8 mouse cellular contexts compared by ENCODE assay signal in genomic region chr11:97151343-97151801, GRCm38 (mm10). TPM values are rescaled to one million over a fixed set of nuclear protein-coding genes. Genes with fewer than 3 reads are reported as not detected.
A peak's percentile ranks its signal among the peaks of the same experiment; 100 is the strongest.
DNase-seq lines count a peak whose midpoint lies in the region; ATAC-seq and TF ChIP-seq lines count a peak whose summit lies in the region.

Gene Tbkbp1, minus strand, starts transcription at chr11:97151495.

- peaks cover 4% of the 10 kb centered on the region; the same call in 1 of the 2 replicates for H3K36me3 ChIP-seq in intestine, embryonic 15.5 days
- H3K36me3 ChIP-seq in liver, embryonic 13.5 days: peaks cover 18% of the 10 kb centered on the region
- H3K36me3 ChIP-seq in neural tube, embryonic 15.5 days: peaks cover 23% of the 10 kb centered on the region

- 0 out of 2 replicates have a peak, but pooled peaks have one; percentile 0 for TF ChIP-seq POLR2A in brain, embryonic 14.5 days (IDR thresholded peaks at IDR 0.05; ENCODE audit: borderline replicate concordance, extremely low read depth, insufficient read depth, insufficient read length, poor library complexity, severe bottlenecking)

- peak; percentile 51 for DNase-seq in left cerebral cortex, adult 2 months (ENCODE audit: extremely low spot score in 1 of 2, low spot score in 2 of 2)
- no peak for DNase-seq in left cerebral cortex, adult 9 months (ENCODE audit: low spot score in 2 of 2)
- peak; percentile 65 for DNase-seq in brain, embryonic 14.5 days (ENCODE audit: low read depth)
- DNase-seq in gastrocnemius, postnatal 36 days: peak; percentile 30 to 37
- DNase-seq in liver, embryonic 13.5 days: no peak
- DNase-seq in adipocyte (ENCODE audit: low spot score): no peak

- H3K27me3 ChIP-seq in intestine, embryonic 15.5 days (replicated peaks): 0 out of 2 replicates have a peak, but pooled peaks cover 3% of the 10 kb centered on the region
- peaks cover 63% of the 10 kb centered on the region for H3K27me3 ChIP-seq in liver, embryonic 13.5 days
- H3K27me3 ChIP-seq in neural tube, embryonic 15.5 days (replicated peaks): no peaks in the 10 kb centered on the region

- no peaks in the 10 kb centered on the region for H3K9me3 ChIP-seq in intestine, embryonic 15.5 days
- H3K9me3 ChIP-seq in liver, embryonic 13.5 days (replicated peaks): no peaks in the 10 kb centered on the region
- no peaks in the 10 kb centered on the region for H3K9me3 ChIP-seq in neural tube, embryonic 15.5 days (replicated peaks)

- peak within 1 kb of the TSS; percentile 84 for H3K4me3 ChIP-seq in left cerebral cortex, adult 2 months
- peak within 1 kb of the TSS; percentile 72 for H3K4me3 ChIP-seq in intestine, embryonic 15.5 days (replicated peaks)
- H3K4me3 ChIP-seq in liver, embryonic 13.5 days (replicated peaks): peak within 1 kb of the TSS; percentile 64
- H3K4me3 ChIP-seq in neural tube, embryonic 15.5 days (replicated peaks): peak within 1 kb of the TSS; percentile 78

- peak; percentile 19; the same call in 1 of the 2 replicates for ATAC-seq in intestine, embryonic 15.5 days
- ATAC-seq in liver, embryonic 13.5 days (ENCODE audit: low read depth): no peak
- ATAC-seq in neural tube, embryonic 15.5 days (ENCODE audit: low FRiP score): peak; percentile 13

- H3K9ac ChIP-seq in intestine, embryonic 15.5 days: peak within 1 kb of the TSS; percentile 65
- H3K9ac ChIP-seq in liver, embryonic 13.5 days: peak within 1 kb of the TSS; percentile 64
- peak within 1 kb of the TSS; percentile 87 for H3K9ac ChIP-seq in neural tube, embryonic 15.5 days (replicated peaks)

- intact Hi-C loops in left cerebral cortex, adult 2 months (cut with DNase I): no loop called here
- intact Hi-C loops in gastrocnemius, postnatal 36 days (cut with DNase I): no loop called here

- peak within 1 kb of the TSS; percentile 96 for H3K4me2 ChIP-seq in intestine, embryonic 15.5 days (replicated peaks)
- peak within 1 kb of the TSS; percentile 79 for H3K4me2 ChIP-seq in liver, embryonic 13.5 days
- H3K4me2 ChIP-seq in neural tube, embryonic 15.5 days: peak within 1 kb of the TSS; percentile 89

- peak within 1 kb of the TSS; percentile 92 for H3K27ac ChIP-seq in left cerebral cortex, adult 2 months
- peak within 1 kb of the TSS; percentile 81 for H3K27ac ChIP-seq in intestine, embryonic 15.5 days
- H3K27ac ChIP-seq in liver, embryonic 13.5 days: peak within 1 kb of the TSS; percentile 73
- peak within 1 kb of the TSS; percentile 96 for H3K27ac ChIP-seq in neural tube, embryonic 15.5 days (replicated peaks)

- TF ChIP-seq CTCF in left cerebral cortex, adult 2 months (IDR thresholded peaks at IDR 0.05): no peak
- TF ChIP-seq CTCF in brain, embryonic 14.5 days (IDR thresholded peaks at IDR 0.05; ENCODE audit: borderline replicate concordance, extremely low read depth, insufficient read depth, insufficient read length): no peak

- peaks cover 37% of the 10 kb centered on the region for H3K4me1 ChIP-seq in intestine, embryonic 15.5 days (replicated peaks)
- H3K4me1 ChIP-seq in liver, embryonic 13.5 days (replicated peaks): peaks cover 43% of the 10 kb centered on the region
- peaks cover 45% of the 10 kb centered on the region for H3K4me1 ChIP-seq in neural tube, embryonic 15.5 days

- WGBS in intestine, embryonic 15.5 days: 1% methylated on average over 25 of the region's 64 CpGs
- WGBS in liver, embryonic 13.5 days (ENCODE audit: insufficient replicate concordance): 0% methylated on average over 14 of the region's 64 CpGs
- WGBS in neural tube, embryonic 15.5 days: 0% methylated on average over 27 of the region's 64 CpGs

RNA-seq across cellular contexts. Expression of gene Tbkbp1, which starts in this region (rescaled TPM):
- total RNA-seq in left cerebral cortex, adult 2 months (2021): 10 to 100 TPM; 52.7 to 56.8 TPM
- 55.6 and 65.1 TPM in 2 replicates for polyA plus RNA-seq in brain, embryonic 14.5 days (2012; rRNA removed)
- total RNA-seq in gastrocnemius, postnatal 36 days (2021): 1 to 10 TPM; 5.9 to 6.6 TPM
- polyA plus RNA-seq in intestine, embryonic 15.5 days (2015; fragmentation: Nextera tagmentation; extraction: Ambion mirVana): 3.8 and 4.2 TPM in 2 replicates
- polyA plus RNA-seq in liver, embryonic 13.5 days (2015; fragmentation: Nextera tagmentation; extraction: Ambion mirVana): 1.0 and 1.1 TPM in 2 replicates
- polyA plus RNA-seq in neural tube, embryonic 15.5 days (2015; fragmentation: Nextera tagmentation; extraction: Ambion mirVana): 8.8 and 9.5 TPM in 2 replicates

Comparison
In these comparisons a context has a peak if more than half of its experiments do, and no peak if none do; other contexts are left out.
1. RNA of gene Tbkbp1 (total RNA-seq): 52.7 to 56.8 TPM in left cerebral cortex, adult 2 months; 5.9 to 6.6 TPM in gastrocnemius, postnatal 36 days; every median in the first group is over 4 times any median in the second.
2. DNase-seq: peak in left cerebral cortex, adult 2 months (2 of 2), brain, embryonic 14.5 days (single experiment) and gastrocnemius, postnatal 36 days (2 of 2); none in left cerebral cortex, adult 9 months (0 of 2), liver, embryonic 13.5 days (single experiment) and adipocyte (single experiment).
3. Peak in every context shown above with its lines, with median percentiles within 50 percentile points of each other: H3K27ac ChIP-seq, H3K4me3 ChIP-seq, H3K4me2 ChIP-seq and H3K9ac ChIP-seq.